Mouse (Mus musculus) ES-E14 (cell line): ENCODE results near the gene Arpc3. TPM values are rescaled to one million over a fixed set of nuclear protein-coding genes. Genes with fewer than 3 reads are reported as not detected.

Experiments
- DNase-seq: peaks from one replicate; pipeline ENCODE4 v3.0.0-alpha.2; 2013; ENCODE audit warnings: low read depth, low spot score
- H3K27ac ChIP-seq: 2 replicates; pipeline ENCODE4 v1.5.1; 2012; ENCODE audit warnings: low read depth, mild to moderate bottlenecking, low read length, moderate library complexity, mixed read lengths; ENCODE audit not compliant: poor library complexity, insufficient read depth, severe bottlenecking
- H3K36me3 ChIP-seq: 2 replicates; pipeline ENCODE4 v1.6.1; 2012; ENCODE audit warnings: mild to moderate bottlenecking, low read length, moderate library complexity, mixed read lengths; ENCODE audit not compliant: control insufficient read depth, poor library complexity, insufficient read depth, severe bottlenecking
- H3K4me1 ChIP-seq, 2 experiments: fragments of 150-350 bp in 1 of 2; sonication (generic) in 1 of 2; 2 replicates each; pipeline ENCODE4 v1.6.1; 2012; ENCODE audit warnings: low read length in 2 of 2, mild to moderate bottlenecking in 1 of 2, mixed read lengths in 1 of 2; ENCODE audit not compliant: control insufficient read depth in 2 of 2, insufficient read depth in 2 of 2, poor library complexity in 1 of 2
- H3K4me3 ChIP-seq, 2 experiments: fragments of 150-350 bp in 1 of 2; sonication (generic) in 1 of 2; 2 replicates each; pipeline ENCODE4 v1.5.1; 2012; ENCODE audit warnings: low read length in 2 of 2, low read depth in 1 of 2, mild to moderate bottlenecking in 1 of 2, mixed read lengths in 1 of 2; ENCODE audit not compliant: insufficient read depth in 1 of 2, poor library complexity in 1 of 2, severe bottlenecking in 1 of 2
- H3K9ac ChIP-seq: 2 replicates; pipeline ENCODE4 v1.6.1; 2012; ENCODE audit warnings: low read depth, mild to moderate bottlenecking, low read length, mixed read lengths; ENCODE audit not compliant: poor library complexity, insufficient read depth, severe bottlenecking
- H3K9me3 ChIP-seq: fragments of 150-350 bp; sonication (generic); 2 replicates; pipeline ENCODE4 v1.6.1; 2012; ENCODE audit warnings: low read depth, mild to moderate bottlenecking, low read length; ENCODE audit not compliant: control insufficient read depth, insufficient read depth
- CHD2 ChIP-seq: IDR thresholded peaks from 2 replicates; pipeline ENCODE4 v1.6.1; 2014; ENCODE audit warnings: mild to moderate bottlenecking, low read depth, low read length, inconsistent platforms
- HCFC1 ChIP-seq: IDR thresholded peaks from 2 replicates; pipeline ENCODE4 v1.6.1; 2012; ENCODE audit warnings: low read length, inconsistent platforms, borderline replicate concordance; ENCODE audit not compliant: insufficient read depth
- MAFK ChIP-seq: IDR thresholded peaks from 2 replicates; pipeline ENCODE4 v1.6.1; 2014; ENCODE audit warnings: mild to moderate bottlenecking, low read depth, low read length, inconsistent platforms; ENCODE audit not compliant: insufficient read depth
- ZC3H11A ChIP-seq: IDR thresholded peaks from 2 replicates; pipeline ENCODE4 v1.6.1; 2012; ENCODE audit warnings: low read depth, mild to moderate bottlenecking, inconsistent platforms, low read length, borderline replicate concordance
- ZNF384 ChIP-seq: IDR thresholded peaks from 2 replicates; pipeline ENCODE4 v1.6.1; 2012; ENCODE audit warnings: low read depth, low read length, inconsistent platforms
- in situ Hi-C, 2 experiments: fragments of 600-800 bp; cut with MboI; formaldehyde crosslinking; loops; one replicate each; pipeline ENCODE4 v1.15.1; 2025; ENCODE audit warnings: low sequenced_read_pairs in 2 of 2, inconsistent platforms in 1 of 2; ENCODE audit not compliant: unreplicated experiment in 2 of 2
- total RNA-seq: library from RNA; depleted of rRNA; stranded (reverse); fragments of 300-350 nt; gene quantifications from 2 replicates; pipeline ENCODE4 v1.2.3, GENCODE M21; 2012; rRNA removed

Gene Arpc3
- total RNA-seq, 1 experiment = 165 TPM

DNA sequence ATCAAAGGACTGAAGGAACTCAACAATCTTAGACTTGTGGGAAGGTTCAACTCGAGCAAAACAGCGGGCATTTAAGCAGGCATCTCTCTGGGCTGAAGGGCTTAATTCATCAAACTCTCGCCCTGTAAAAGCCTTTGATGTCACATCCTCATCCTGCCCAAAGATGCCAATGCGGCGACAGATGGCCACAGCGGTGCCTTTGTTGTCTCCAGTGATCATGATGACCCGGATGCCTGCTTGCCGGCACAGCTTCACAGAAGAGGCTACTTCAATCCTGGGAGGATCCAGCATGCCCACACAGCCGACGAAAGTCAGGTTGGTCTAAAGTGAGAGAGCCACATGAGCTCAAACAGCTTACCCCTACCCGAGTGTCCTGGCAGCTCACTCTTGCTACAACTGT, 69.0 kb downstream of the Arpc3 start:
- Histone ChIP-seq H3K4me1 (peaks cover 1 to 5% of the 10 kb centered on the region in 2 experiments; a peak in 2 of 4 replicates), H3K36me3 (peaks cover 79% of the 10 kb centered on the region), H3K9me3 (no peaks in the 10 kb centered on the region), H3K4me3 (no peak overlapping the region), H3K9ac (no peak overlapping the region), H3K27ac (no peak overlapping the region)
- TF ChIP-seq HCFC1 (no peak), ZC3H11A (no peak), MAFK (no peak)
- in situ Hi-C loops = loop anchor here in 1 of 2 experiments (25.0 kb wide), 1 partner anchor 1952 kb away; no protein-coding TSS in a partner anchor
- no peak for DNase-seq

DNA sequence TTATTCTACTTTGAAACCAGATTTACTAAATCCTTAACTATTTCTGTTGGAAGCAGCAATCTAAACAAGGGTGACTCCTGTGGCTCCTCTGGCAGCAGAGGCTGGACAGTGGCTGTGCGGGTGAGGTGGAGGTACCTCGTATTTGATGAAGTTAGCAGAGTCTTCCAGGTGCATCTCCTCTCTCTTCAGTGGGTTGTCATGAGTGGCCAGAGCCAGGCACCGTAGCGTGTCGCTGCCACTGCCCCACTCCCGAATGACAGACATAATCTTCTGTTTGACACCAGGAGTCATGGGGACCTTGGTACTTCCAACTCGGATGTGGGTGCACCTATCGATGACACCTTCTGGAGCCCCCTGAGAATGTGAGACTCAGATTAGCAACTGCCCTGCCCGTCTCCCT, 69.8 kb downstream of the Arpc3 start:
- H3K4me1 ChIP-seq = peaks cover 1 to 4% of the 10 kb centered on the region in 2 experiments; a peak in 2 of 4 replicates
- no peak overlapping the region for H3K4me3 ChIP-seq

More for the DNA sequence above, 69.8 kb downstream of the Arpc3 start:
- in situ Hi-C loops = loop anchor here in 1 of 2 experiments (25.0 kb wide), 1 partner anchor 1951 kb away; no protein-coding TSS in a partner anchor
- H3K27ac ChIP-seq = no peak overlapping the region
- H3K9me3 ChIP-seq = no peaks in the 10 kb centered on the region
- no peak overlapping the region for H3K9ac ChIP-seq
- no peak for DNase-seq
- TF ChIP-seq ZNF384 (no peak), ZC3H11A (no peak), HCFC1 (no peak), CHD2 (no peak), MAFK (no peak)
- peaks cover 81% of the 10 kb centered on the region for H3K36me3 ChIP-seq

Other genes starting within 250 kb of the Arpc3 start
- 245 and 265 TPM in 2 replicates for gene Ppp1cc, start 233.6 kb upstream of the Arpc3 start, total RNA-seq
- gene Hvcn1, start 185.1 kb upstream of the Arpc3 start, total RNA-seq = 35.7 and 39.3 TPM in 2 replicates
- gene Tctn1, start 127.4 kb upstream of the Arpc3 start, total RNA-seq = 15.4 and 23.7 TPM in 2 replicates
- 21.1 and 21.2 TPM in 2 replicates for gene Pptc7, start 107.5 kb upstream of the Arpc3 start, total RNA-seq
- gene Rad9b, start 37.6 kb upstream of the Arpc3 start, total RNA-seq = 20.5 and 23.9 TPM in 2 replicates
- 101 and 135 TPM in 2 replicates for gene Vps29, start 37.5 kb upstream of the Arpc3 start, total RNA-seq
- 101 and 105 TPM in 2 replicates for gene Gpn3, start 20.0 kb upstream of the Arpc3 start, total RNA-seq
- gene Fam216a, start 19.5 kb upstream of the Arpc3 start, total RNA-seq = 20.0 and 32.7 TPM in 2 replicates
- 51.8 and 63.2 TPM in 2 replicates for gene Anapc7, start 29.8 kb downstream of the Arpc3 start, total RNA-seq
- gene Atp2a2, start 110.3 kb downstream of the Arpc3 start, total RNA-seq = 372 and 457 TPM in 2 replicates
- gene Ift81, start 222.6 kb downstream of the Arpc3 start, total RNA-seq = 6.4 and 7.4 TPM in 2 replicates